Mouse (Mus musculus): ENCODE measurements around the gene Tnr. TPM values are rescaled to one million over a fixed set of nuclear protein-coding genes. Genes with fewer than 3 reads are reported as not detected.

Tnr gene
- total and polyA plus RNA-seq, 2 experiments from 2014 or later, result 5.4 to 51.5 TPM

DNA sequence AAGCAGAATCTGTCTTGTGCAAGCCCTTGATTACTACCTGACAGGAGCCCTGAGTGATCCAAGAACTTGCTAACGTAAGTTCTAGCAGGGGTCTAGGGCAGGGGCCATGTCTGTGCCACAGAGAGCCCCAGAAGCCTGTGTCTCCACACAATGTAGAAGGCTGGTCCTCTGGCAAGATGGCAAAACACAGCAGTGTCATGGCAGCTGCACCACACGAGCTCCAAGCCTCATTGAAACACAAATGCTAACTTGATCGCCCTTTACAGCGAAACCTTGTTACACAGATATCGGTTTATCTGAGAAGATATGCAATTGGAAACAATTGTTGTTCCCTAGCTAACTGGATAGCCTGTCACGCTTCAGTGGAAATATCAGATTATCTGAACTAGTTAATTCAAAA is 246.4 kb downstream of the Tnr start:
- Histone ChIP-seq H3K4me3 (ENCODE audit: low read length) (no peak overlapping the region), H3K36me3 (ENCODE audit: insufficient read depth, low read length) (no peaks in the 10 kb centered on the region), H3K4me2 (ENCODE audit: low read depth, low read length) (no peak overlapping the region), H3K4me1 (ENCODE audit: insufficient read depth, low read length) (peaks cover 4% of the 10 kb centered on the region; the same call in 1 of the 2 replicates), H3K27ac (no peak overlapping the region), H3K9ac (replicated peaks; ENCODE audit: low read length) (no peak overlapping the region), H3K27me3 (ENCODE audit: insufficient read depth, low read length) (no peaks in the 10 kb centered on the region), H3K9me3 (ENCODE audit: low read length) (no peaks in the 10 kb centered on the region)
- DNase-seq (ENCODE audit: low spot score) (no peak), ATAC-seq (no peak)
- whole genome bisulfite sequencing, result 58% methylated on average over 6 of the region's 6 CpGs
- TF ChIP-seq CTCF (IDR thresholded peaks at IDR 0.05; ENCODE audit: low read depth), result no peak

DNA sequence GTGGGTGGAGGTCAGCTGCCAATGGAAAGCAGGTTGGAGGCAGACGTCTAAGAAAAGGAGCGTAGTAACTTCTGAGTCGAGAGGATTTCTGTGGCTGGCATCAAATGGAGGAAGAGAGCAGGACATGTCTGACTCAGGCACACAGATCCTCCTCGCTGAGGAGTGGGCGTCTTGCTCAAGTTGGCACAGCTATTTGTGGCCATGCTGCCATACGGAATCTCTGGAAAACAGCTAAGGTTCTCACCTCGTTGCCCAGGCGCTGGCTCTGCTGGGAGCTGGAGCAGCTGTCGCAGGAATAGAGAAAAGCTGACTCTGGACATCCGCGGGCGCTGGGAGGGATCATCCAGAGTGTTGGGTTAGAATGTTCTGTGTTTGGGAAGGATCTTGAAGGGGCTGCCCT is 250.1 kb downstream of the Tnr start:
- no peak overlapping the region for H3K4me3 ChIP-seq (ENCODE audit: low read length)
- DNase-seq (ENCODE audit: low spot score), result peak; percentile 57
- H3K27me3 ChIP-seq (ENCODE audit: insufficient read depth, low read length), result no peaks in the 10 kb centered on the region
- no peak overlapping the region for H3K27ac ChIP-seq
- ATAC-seq, result peak; percentile 34; the same call in 1 of the 2 replicates
- no peak overlapping the region for H3K4me2 ChIP-seq (ENCODE audit: low read depth, low read length)
- no peak overlapping the region for H3K9ac ChIP-seq (replicated peaks; ENCODE audit: low read length)
- no peaks in the 10 kb centered on the region for H3K9me3 ChIP-seq (ENCODE audit: low read length)
- peaks cover 4% of the 10 kb centered on the region; the same call in 1 of the 2 replicates for H3K4me1 ChIP-seq (ENCODE audit: insufficient read depth, low read length)
- 54% methylated on average over 12 of the region's 12 CpGs for whole genome bisulfite sequencing
- no peaks in the 10 kb centered on the region for H3K36me3 ChIP-seq (ENCODE audit: insufficient read depth, low read length)
- no peak for TF ChIP-seq CTCF (IDR thresholded peaks at IDR 0.05; ENCODE audit: low read depth)

DNA sequence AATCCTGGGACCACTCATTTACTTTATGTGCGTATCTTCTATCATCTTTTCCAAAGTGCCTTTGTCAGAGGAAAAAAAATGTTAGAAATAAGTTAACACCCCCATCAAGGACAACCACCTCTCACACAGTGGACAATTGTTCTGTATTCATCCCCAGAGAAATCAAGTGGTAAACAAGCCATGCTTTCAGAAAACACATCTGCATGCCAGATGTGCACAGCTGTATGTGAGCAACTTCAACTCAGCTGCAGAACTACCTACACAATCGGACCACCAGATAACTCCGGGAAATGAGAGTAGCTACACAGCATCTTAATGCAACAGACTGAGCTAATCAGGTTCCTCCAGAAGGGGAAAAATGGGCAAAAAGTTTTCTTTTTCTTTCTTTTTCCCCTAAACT is 251.6 kb downstream of the Tnr start:
- ATAC-seq (no peak), DNase-seq (ENCODE audit: low spot score) (no peak)
- TF ChIP-seq CTCF (IDR thresholded peaks at IDR 0.05; ENCODE audit: low read depth), result no peak
- Histone ChIP-seq H3K9me3 (ENCODE audit: low read length) (no peaks in the 10 kb centered on the region), H3K27me3 (ENCODE audit: insufficient read depth, low read length) (no peaks in the 10 kb centered on the region), H3K4me2 (ENCODE audit: low read depth, low read length) (no peak overlapping the region), H3K27ac (no peak overlapping the region), H3K9ac (replicated peaks; ENCODE audit: low read length) (no peak overlapping the region), H3K4me1 (ENCODE audit: insufficient read depth, low read length) (peaks cover 4% of the 10 kb centered on the region; the same call in 1 of the 2 replicates), H3K36me3 (ENCODE audit: insufficient read depth, low read length) (no peaks in the 10 kb centered on the region), H3K4me3 (ENCODE audit: low read length) (no peak overlapping the region)
- 74% methylated on average over 3 of the region's 3 CpGs for WGBS

DNA sequence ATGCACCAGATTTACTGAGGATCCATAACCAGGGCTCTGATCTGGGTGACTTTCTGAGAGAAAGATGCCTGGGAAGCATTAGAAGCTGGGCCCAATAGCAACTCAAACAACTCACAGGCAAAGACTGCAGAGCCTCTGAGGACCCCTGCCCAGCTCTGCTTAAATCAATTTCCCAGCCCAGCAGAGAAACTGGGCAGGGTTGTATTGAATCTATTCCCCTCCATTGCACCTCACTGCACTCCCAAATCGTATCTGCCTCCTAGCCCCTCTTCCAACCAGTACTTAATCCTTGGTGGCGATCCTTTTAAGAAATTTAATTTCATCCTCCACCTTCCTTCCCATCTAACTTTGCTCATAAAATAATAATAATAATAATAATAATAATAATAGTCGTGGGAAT is 253.5 kb downstream of the Tnr start:
- DNase-seq (ENCODE audit: low spot score), result no peak

DNA sequence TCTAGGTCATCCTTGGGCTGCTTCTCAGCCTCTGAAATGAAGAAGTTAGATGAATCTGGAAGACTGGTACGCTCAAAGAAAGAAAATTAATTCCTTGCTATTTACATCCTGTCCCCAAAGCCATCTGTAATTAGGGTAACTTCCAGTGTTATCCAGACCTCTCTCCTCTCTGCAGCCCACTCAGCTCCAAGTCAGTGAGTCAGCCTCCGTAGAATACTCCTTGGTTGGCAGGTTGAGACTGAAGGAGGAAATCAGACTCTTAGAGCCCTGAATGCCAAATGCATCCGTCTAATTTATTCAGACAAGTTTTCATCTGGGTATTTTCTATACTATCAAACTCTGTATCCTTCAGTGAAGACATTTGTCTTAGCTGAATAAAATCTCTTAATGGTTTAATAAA is 255.9 kb downstream of the Tnr start:
- Histone ChIP-seq H3K27me3 (ENCODE audit: insufficient read depth, low read length) (no peaks in the 10 kb centered on the region), H3K9ac (replicated peaks; ENCODE audit: low read length) (no peak overlapping the region), H3K4me1 (ENCODE audit: insufficient read depth, low read length) (no peaks in the 10 kb centered on the region), H3K36me3 (ENCODE audit: insufficient read depth, low read length) (no peaks in the 10 kb centered on the region), H3K4me2 (ENCODE audit: low read depth, low read length) (no peak overlapping the region), H3K27ac (no peak overlapping the region), H3K9me3 (ENCODE audit: low read length) (no peaks in the 10 kb centered on the region), H3K4me3 (ENCODE audit: low read length) (no peak overlapping the region)
- 84% methylated on average over 3 of the region's 3 CpGs for WGBS
- ATAC-seq, result no peak
- TF ChIP-seq CTCF (IDR thresholded peaks at IDR 0.05; ENCODE audit: low read depth), result no peak
- DNase-seq (ENCODE audit: low spot score), result no peak

More for the DNA sequence above, 253.5 kb downstream of the Tnr start:
- Histone ChIP-seq H3K9ac (replicated peaks; ENCODE audit: low read length) (no peak overlapping the region), H3K9me3 (ENCODE audit: low read length) (no peaks in the 10 kb centered on the region), H3K27me3 (ENCODE audit: insufficient read depth, low read length) (no peaks in the 10 kb centered on the region), H3K4me3 (ENCODE audit: low read length) (no peak overlapping the region), H3K4me1 (ENCODE audit: insufficient read depth, low read length) (peaks cover 4% of the 10 kb centered on the region; the same call in 1 of the 2 replicates), H3K36me3 (ENCODE audit: insufficient read depth, low read length) (no peaks in the 10 kb centered on the region), H3K4me2 (ENCODE audit: low read depth, low read length) (no peak overlapping the region), H3K27ac (no peak overlapping the region)
- 55% methylated on average over 3 of the region's 3 CpGs for WGBS
- no peak for TF ChIP-seq CTCF (IDR thresholded peaks at IDR 0.05; ENCODE audit: low read depth)
- ATAC-seq, result peak; percentile 35; the same call in 1 of the 2 replicates

DNA sequence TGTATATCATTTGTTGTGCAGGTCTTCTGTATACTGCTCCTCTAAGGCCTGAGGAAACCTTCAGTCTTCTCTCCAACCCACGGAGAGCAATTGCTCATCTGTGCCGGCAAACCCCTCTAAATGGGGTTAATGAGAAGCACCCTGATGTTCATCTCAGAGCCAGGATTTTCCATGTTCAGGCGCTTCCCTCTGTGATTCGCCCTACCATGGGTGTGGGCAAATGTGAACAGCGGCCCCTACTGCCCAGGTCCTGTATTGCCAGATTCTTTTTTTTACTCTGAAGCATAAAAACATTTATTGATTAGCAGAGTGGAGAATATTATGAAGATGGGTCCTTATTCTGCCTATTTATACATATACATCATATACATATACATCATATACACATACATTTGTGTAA is 260.3 kb downstream of the Tnr start:
- Histone ChIP-seq H3K36me3 (ENCODE audit: insufficient read depth, low read length) (no peaks in the 10 kb centered on the region), H3K4me1 (ENCODE audit: insufficient read depth, low read length) (no peaks in the 10 kb centered on the region), H3K4me2 (ENCODE audit: low read depth, low read length) (no peak overlapping the region), H3K4me3 (ENCODE audit: low read length) (no peak overlapping the region), H3K9ac (replicated peaks; ENCODE audit: low read length) (no peak overlapping the region), H3K9me3 (ENCODE audit: low read length) (no peaks in the 10 kb centered on the region), H3K27me3 (ENCODE audit: insufficient read depth, low read length) (no peaks in the 10 kb centered on the region), H3K27ac (no peak overlapping the region)
- WGBS, result 33% methylated on average over 5 of the region's 5 CpGs
- no peak for DNase-seq (ENCODE audit: low spot score)
- TF ChIP-seq CTCF (IDR thresholded peaks at IDR 0.05; ENCODE audit: low read depth), result peak; percentile 66
- ATAC-seq, result no peak

DNA sequence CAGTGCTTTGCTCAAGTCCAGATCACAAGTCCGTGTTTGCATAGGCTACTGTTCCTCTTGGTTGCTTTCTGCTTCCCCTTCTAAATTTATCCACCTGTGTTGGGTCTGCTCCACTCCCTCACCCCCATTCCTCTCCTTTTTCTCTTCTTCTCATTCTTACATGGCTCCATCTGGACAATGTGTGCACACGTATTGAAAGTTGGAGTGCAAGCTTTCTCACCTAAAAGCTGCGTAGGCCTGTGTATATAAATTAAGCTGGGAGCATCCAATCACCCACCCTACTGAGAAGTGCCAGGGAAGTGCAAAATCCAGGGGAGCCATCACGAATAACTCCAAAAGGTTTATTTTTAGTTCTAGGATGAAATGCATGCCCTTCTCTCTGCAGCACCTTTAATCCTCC is 264.7 kb downstream of the Tnr start:
- no peak for TF ChIP-seq CTCF (IDR thresholded peaks at IDR 0.05; ENCODE audit: low read depth)
- no peak overlapping the region for H3K9ac ChIP-seq (replicated peaks; ENCODE audit: low read length)
- H3K36me3 ChIP-seq (ENCODE audit: insufficient read depth, low read length), result no peaks in the 10 kb centered on the region
- no peak overlapping the region for H3K4me3 ChIP-seq (ENCODE audit: low read length)
- no peaks in the 10 kb centered on the region for H3K9me3 ChIP-seq (ENCODE audit: low read length)
- H3K27ac ChIP-seq, result no peak overlapping the region
- no peak overlapping the region for H3K4me2 ChIP-seq (ENCODE audit: low read depth, low read length)
- WGBS, result 77% methylated on average over 4 of the region's 4 CpGs
- no peak for DNase-seq (ENCODE audit: low spot score)
- ATAC-seq, result no peak
- no peaks in the 10 kb centered on the region for H3K27me3 ChIP-seq (ENCODE audit: insufficient read depth, low read length)
- H3K4me1 ChIP-seq (ENCODE audit: insufficient read depth, low read length), result no peaks in the 10 kb centered on the region

Measured in hindbrain, postnatal 0 days (tissue).